30 mouse cellular contexts compared by ENCODE assay signal in genomic region chr14:37006489-37006888, GRCm38 (mm10). TPM values are rescaled to one million over a fixed set of nuclear protein-coding genes. Genes with fewer than 3 reads are reported as not detected.
A peak's percentile ranks its signal among the peaks of the same experiment; 100 is the strongest.
DNase-seq lines count a peak whose midpoint lies in the region; ATAC-seq and TF ChIP-seq lines count a peak whose summit lies in the region.
"Had no signal": no experiment of that assay in that cellular context is flagged by ENCODE, and none has a peak within 500 bp of the region (broad histone marks: within the 10 kb centered on the region; RNA-seq: fewer than 3 reads in every experiment).

No protein-coding gene starts in this region.

- H3K9ac ChIP-seq in forebrain, embryonic 14.5 days (ENCODE audit: low read length), result no peak overlapping the region
- H3K9ac ChIP-seq in forebrain, embryonic 15.5 days (replicated peaks), result no peak overlapping the region
- H3K9ac ChIP-seq in forebrain, embryonic 16.5 days (replicated peaks; ENCODE audit: low read depth, low read length), result no peak overlapping the region
- H3K9ac ChIP-seq: heart, embryonic 13.5 days; hindbrain, embryonic 12.5 days had no signal

- peak; percentile 6 for DNase-seq in forebrain, embryonic 14.5 days (ENCODE audit: low spot score)
- peak; percentile 26 for DNase-seq in brain, embryonic 14.5 days (ENCODE audit: low read depth)
- DNase-seq in layer of hippocampus, postnatal 14 days (ENCODE audit: low spot score in 2 of 2), result no peak
- DNase-seq: adrenal gland, adult 8-10 months; adrenal gland, postnatal 25 days; cerebellum, adult 18-20 months; cerebellum, adult 9-10 months; gastrocnemius, postnatal 10 days; gastrocnemius, postnatal 36 days; heart, adult 2 months; heart, postnatal 14 days; heart, postnatal 4 days; kidney, adult 2 months had no signal

- H3K4me1 ChIP-seq in forebrain, embryonic 14.5 days (ENCODE audit: control insufficient read depth, insufficient read depth, low read length), result peaks cover 7% of the 10 kb centered on the region
- H3K4me1 ChIP-seq in forebrain, embryonic 15.5 days, result peaks cover 14% of the 10 kb centered on the region
- peaks cover 6% of the 10 kb centered on the region; the same call in 1 of the 2 replicates for H3K4me1 ChIP-seq in forebrain, embryonic 16.5 days (replicated peaks; ENCODE audit: control insufficient read depth, insufficient read depth, low read length)
- H3K4me1 ChIP-seq: heart, embryonic 10.5 days; heart, embryonic 13.5 days; hindbrain, embryonic 12.5 days had no signal

- TF ChIP-seq POLR2A in brain, embryonic 14.5 days (IDR thresholded peaks at IDR 0.05; ENCODE audit: borderline replicate concordance, extremely low read depth, insufficient read depth, insufficient read length, poor library complexity, severe bottlenecking), result no peak

- TF ChIP-seq CTCF in brain, embryonic 14.5 days (IDR thresholded peaks at IDR 0.05; ENCODE audit: borderline replicate concordance, extremely low read depth, insufficient read depth, insufficient read length), result no peak

- peak; percentile 20; the same call in 1 of the 2 replicates for ATAC-seq in forebrain, embryonic 14.5 days
- ATAC-seq in forebrain, embryonic 15.5 days (replicated peaks), result no peak
- ATAC-seq in forebrain, embryonic 16.5 days, result peak; percentile 56
- ATAC-seq in erythroblast, adult 5-6 weeks (replicated peaks; ENCODE audit: low FRiP score, poor library complexity, severe bottlenecking), result no peak
- ATAC-seq: activated CD4-positive, CD25-positive, alpha-beta regulatory T cell, adult 4 months; CD4-positive, CD25-positive, alpha-beta regulatory T cell, adult 4 months; intestine, postnatal 0 days had no signal

- H3K27ac ChIP-seq in forebrain, embryonic 14.5 days (ENCODE audit: low read depth, low read length), result peak overlapping the region; percentile 5; the same call in 1 of the 2 replicates
- no peak overlapping the region for H3K27ac ChIP-seq in forebrain, embryonic 15.5 days (replicated peaks)
- H3K27ac ChIP-seq in forebrain, embryonic 16.5 days (ENCODE audit: low read length), result no peak overlapping the region
- H3K27ac ChIP-seq: heart, adult 2 months; heart, embryonic 10.5 days; heart, embryonic 13.5 days; hindbrain, embryonic 12.5 days had no signal

- no peaks in the 10 kb centered on the region for H3K27me3 ChIP-seq in forebrain, embryonic 14.5 days (replicated peaks; ENCODE audit: control insufficient read depth, insufficient read depth, low read length)
- H3K27me3 ChIP-seq in forebrain, embryonic 15.5 days, result no peaks in the 10 kb centered on the region
- H3K27me3 ChIP-seq in forebrain, embryonic 16.5 days (replicated peaks; ENCODE audit: control insufficient read depth, insufficient read depth, low read length), result no peaks in the 10 kb centered on the region
- H3K27me3 ChIP-seq: heart, embryonic 13.5 days; hindbrain, embryonic 12.5 days had no signal

- H3K36me3 ChIP-seq in forebrain, embryonic 14.5 days (ENCODE audit: control insufficient read depth, insufficient read depth, low read length), result no peaks in the 10 kb centered on the region
- no peaks in the 10 kb centered on the region for H3K36me3 ChIP-seq in forebrain, embryonic 15.5 days
- no peaks in the 10 kb centered on the region for H3K36me3 ChIP-seq in forebrain, embryonic 16.5 days (ENCODE audit: control insufficient read depth, insufficient read depth)
- H3K36me3 ChIP-seq: heart, embryonic 10.5 days; heart, embryonic 13.5 days; hindbrain, embryonic 12.5 days had no signal

- no peaks in the 10 kb centered on the region for H3K9me3 ChIP-seq in forebrain, embryonic 14.5 days (replicated peaks; ENCODE audit: control insufficient read depth, low read length)
- no peaks in the 10 kb centered on the region for H3K9me3 ChIP-seq in forebrain, embryonic 15.5 days
- H3K9me3 ChIP-seq in forebrain, embryonic 16.5 days (ENCODE audit: control insufficient read depth, low read length), result no peaks in the 10 kb centered on the region
- H3K9me3 ChIP-seq: heart, embryonic 10.5 days; heart, embryonic 13.5 days; hindbrain, embryonic 12.5 days had no signal

- 61% methylated on average over 8 of the region's 8 CpGs for WGBS in forebrain, embryonic 14.5 days
- 50% methylated on average over 8 of the region's 8 CpGs for whole genome bisulfite sequencing in forebrain, embryonic 15.5 days
- WGBS in forebrain, embryonic 16.5 days, result 55% methylated on average over 8 of the region's 8 CpGs

- H3K4me3 ChIP-seq in forebrain, embryonic 14.5 days (ENCODE audit: low read depth, low read length), result no peak overlapping the region
- no peak overlapping the region for H3K4me3 ChIP-seq in forebrain, embryonic 15.5 days
- H3K4me3 ChIP-seq in forebrain, embryonic 16.5 days (replicated peaks; ENCODE audit: low read length), result no peak overlapping the region
- H3K4me3 ChIP-seq: heart, adult 2 months; heart, embryonic 10.5 days; heart, embryonic 13.5 days; hindbrain, embryonic 12.5 days had no signal

- H3K4me2 ChIP-seq in forebrain, embryonic 14.5 days (ENCODE audit: low read length), result no peak overlapping the region
- H3K4me2 ChIP-seq in forebrain, embryonic 15.5 days (replicated peaks), result no peak overlapping the region
- H3K4me2 ChIP-seq in forebrain, embryonic 16.5 days (ENCODE audit: low read length), result no peak overlapping the region
- H3K4me2 ChIP-seq: heart, embryonic 13.5 days; hindbrain, embryonic 12.5 days had no signal

RNA-seq across cellular contexts. Expression of gene Ccser2, which starts 37.9 kb away (rescaled TPM):
- 53.1 and 64.5 TPM in 2 replicates for polyA plus RNA-seq in forebrain, embryonic 14.5 days (2014; fragmentation: Nextera tagmentation; extraction: Ambion mirVana)
- 86.9 and 87.9 TPM in 2 replicates for polyA plus RNA-seq in forebrain, embryonic 15.5 days (2015; fragmentation: Nextera tagmentation; extraction: Ambion mirVana)
- polyA plus RNA-seq in brain, embryonic 14.5 days (2012; rRNA removed), result 49.0 and 60.5 TPM in 2 replicates
- 94.7 and 97.2 TPM in 2 replicates for polyA plus RNA-seq in forebrain, embryonic 16.5 days (2015; fragmentation: Nextera tagmentation; extraction: Ambion mirVana)
- total RNA-seq in layer of hippocampus, postnatal 14 days (2021), result 10 to 100 TPM; 88.7 to 93.3 TPM
- total RNA-seq in erythroblast, adult 5-6 weeks (2015; ENCODE audit: low replicate concordance), result 3.8 and 5.2 TPM in 2 replicates
- total RNA-seq in erythroblast, adult 5-6 weeks (2017; ENCODE audit: low replicate concordance), result 2.9 and 3.2 TPM in 2 replicates

RNA-seq across cellular contexts. Expression of gene Rgr, which starts 42.3 kb away (rescaled TPM):
- polyA plus RNA-seq in forebrain, embryonic 14.5 days (2014; fragmentation: Nextera tagmentation; extraction: Ambion mirVana), result not detected in 2 replicates
- polyA plus RNA-seq in forebrain, embryonic 15.5 days (2015; fragmentation: Nextera tagmentation; extraction: Ambion mirVana), result not detected in 2 replicates
- 0.13 TPM in 1 of 2 replicates, not detected in the other for polyA plus RNA-seq in brain, embryonic 14.5 days (2012; rRNA removed)
- polyA plus RNA-seq in forebrain, embryonic 16.5 days (2015; fragmentation: Nextera tagmentation; extraction: Ambion mirVana), result not detected in 2 replicates
- total RNA-seq in layer of hippocampus, postnatal 14 days (2021), result not detected
- total RNA-seq in erythroblast, adult 5-6 weeks (2015; ENCODE audit: low replicate concordance), result not detected in 2 replicates
- not detected in 2 replicates for total RNA-seq in erythroblast, adult 5-6 weeks (2017; ENCODE audit: low replicate concordance)
- total RNA-seq: adrenal gland, adult 8-10 months; adrenal gland, postnatal 25 days; gastrocnemius, adult 18-20 months; gastrocnemius, postnatal 36 days; granulocyte monocyte progenitor cell, adult 5-6 weeks; heart, adult 2 months; heart, postnatal 14 days; heart, postnatal 4 days; MEL had no signal
- polyA plus RNA-seq: activated CD4-positive, CD25-positive, alpha-beta regulatory T cell, adult 4 months; C2C12; embryonic facial prominence, embryonic 11.5 days; heart, adult 2 months; heart, embryonic 10.5 days; heart, embryonic 13.5 days; heart, embryonic 16.5 days; hindbrain, embryonic 12.5 days; intestine, embryonic 14.5 days; intestine, postnatal 0 days; kidney, adult 2 months had no signal

RNA-seq across cellular contexts. Expression of gene Lrit1, which starts 48.1 kb away (rescaled TPM):
- not detected in 2 replicates for polyA plus RNA-seq in forebrain, embryonic 14.5 days (2014; fragmentation: Nextera tagmentation; extraction: Ambion mirVana)
- not detected in 2 replicates for polyA plus RNA-seq in forebrain, embryonic 15.5 days (2015; fragmentation: Nextera tagmentation; extraction: Ambion mirVana)
- 0.03 TPM in 1 of 2 replicates, not detected in the other for polyA plus RNA-seq in brain, embryonic 14.5 days (2012; rRNA removed)
- polyA plus RNA-seq in forebrain, embryonic 16.5 days (2015; fragmentation: Nextera tagmentation; extraction: Ambion mirVana), result not detected in 2 replicates
- total RNA-seq in layer of hippocampus, postnatal 14 days (2021), result not detected
- not detected in 2 replicates for total RNA-seq in erythroblast, adult 5-6 weeks (2015; ENCODE audit: low replicate concordance)
- not detected in 2 replicates for total RNA-seq in erythroblast, adult 5-6 weeks (2017; ENCODE audit: low replicate concordance)
- total RNA-seq: adrenal gland, adult 8-10 months; adrenal gland, postnatal 25 days; gastrocnemius, adult 18-20 months; gastrocnemius, postnatal 10 days; gastrocnemius, postnatal 36 days; granulocyte monocyte progenitor cell, adult 5-6 weeks; heart, adult 2 months; heart, postnatal 4 days; MEL had no signal
- polyA plus RNA-seq: activated CD4-positive, CD25-positive, alpha-beta regulatory T cell, adult 4 months; C2C12; CD4-positive, CD25-positive, alpha-beta regulatory T cell, adult 4 months; embryonic facial prominence, embryonic 11.5 days; embryonic facial prominence, embryonic 14.5 days; heart, adult 2 months; heart, embryonic 10.5 days; heart, embryonic 13.5 days; heart, embryonic 16.5 days; hindbrain, embryonic 12.5 days; intestine, embryonic 14.5 days had no signal

Comparison
In these comparisons a context has a peak if more than half of its experiments do, and no peak if none do; other contexts are left out.
1. ATAC-seq: peak in forebrain, embryonic 14.5 days (single experiment) and forebrain, embryonic 16.5 days (single experiment); none in forebrain, embryonic 15.5 days (single experiment) and erythroblast, adult 5-6 weeks (single experiment).
2. DNase-seq: peak in forebrain, embryonic 14.5 days (single experiment) and brain, embryonic 14.5 days (single experiment); none in layer of hippocampus, postnatal 14 days (0 of 2).